Mouse (Mus musculus) left cerebral cortex, adult 2 months (tissue): Measurements from ENCODE around the gene Itgb7. TPM values are rescaled to one million over a fixed set of nuclear protein-coding genes. Genes with fewer than 3 reads are reported as not detected.
A peak's percentile ranks its signal among the peaks of the same experiment; 100 is the strongest.

Experiments
- DNase-seq, 2 experiments: peaks; one replicate each; pipeline ENCODE4 v3.0.0; 2021 to 2022; ENCODE audit warnings: low spot score in 2 of 2, mixed read lengths in 1 of 2; ENCODE audit errors: extremely low spot score in 1 of 2
- H3K27ac ChIP-seq: fragments of 200-600 bp; 2 replicates; pipeline ENCODE4 v1.8.1; 2022
- H3K4me3 ChIP-seq: fragments of 200-600 bp; 2 replicates; pipeline ENCODE4 v1.8.1; 2022
- CTCF ChIP-seq: fragments of 200-600 bp; IDR thresholded peaks from 2 replicates; pipeline ENCODE4 v1.8.1; 2022; ENCODE audit warnings: antibody characterized with exemption, mild to moderate bottlenecking, moderate library complexity
- intact Hi-C: fragments of 180-260 bp; cut with DNase I; formaldehyde crosslinking; loops from one replicate; pipeline ENCODE4 v1.15.1; 2025
- total RNA-seq, 2 experiments: library from RNA; stranded (reverse); gene quantifications; 2 replicates each; pipeline ENCODE4 v1.2.3; 2021

Gene Itgb7
- total RNA-seq, 2 experiments from 2014 or later = 0.86 to 1.3 TPM

GRCm38 (mm10) chr15:102247252-102248130, 15.7 kb upstream of the Itgb7 start:
- intact Hi-C loops = loop anchor here (2.0 kb wide), 1 partner anchor 31 kb away; the partner anchor contains the start of gene Mfsd5
- Histone ChIP-seq H3K4me3 (peak overlapping the region; percentile 65), H3K27ac (peak overlapping the region; percentile 97)
- DNase-seq = peak; percentile 38 to 50
- TF ChIP-seq CTCF = no peak

- peak; percentile 84 to 89 for DNase-seq
- TF ChIP-seq CTCF = no peak
- Histone ChIP-seq H3K4me3 (peak overlapping the region; percentile 65), H3K27ac (peak overlapping the region; percentile 97)
- intact Hi-C loops = loop anchor here (2.0 kb wide), 1 partner anchor 32 kb away; the partner anchor contains the start of gene Mfsd5
Observed at GRCm38 (mm10) chr15:102246866-102247251, 15.1 kb upstream of the Itgb7 start.

- peak overlapping the region; percentile 97 for H3K27ac ChIP-seq
- DNase-seq = peak; percentile 52 to 75
- H3K4me3 ChIP-seq = peak overlapping the region; percentile 65
- intact Hi-C loops = loop anchor here (2.0 kb wide), 1 partner anchor 33 kb away; the partner anchor contains the start of gene Mfsd5
- TF ChIP-seq CTCF = no peak
Observed at GRCm38 (mm10) chr15:102245891-102246741, 14.4 kb upstream of the Itgb7 start.

GRCm38 (mm10) chr15:102245461-102245881, 13.7 kb upstream of the Itgb7 start:
- no peak for TF ChIP-seq CTCF
- intact Hi-C loops = no loop called here
- Histone ChIP-seq H3K4me3 (peak overlapping the region; percentile 65), H3K27ac (peak overlapping the region; percentile 97; the same call in 1 of the 2 replicates)
- DNase-seq = no peak

- intact Hi-C loops = no loop called here
- Histone ChIP-seq H3K4me3 (peak overlapping the region; percentile 65), H3K27ac (peak overlapping the region; percentile 97; the same call in 1 of the 2 replicates)
- no peak for DNase-seq
- no peak for TF ChIP-seq CTCF
Observed at GRCm38 (mm10) chr15:102244306-102245191, 12.8 kb upstream of the Itgb7 start.

GRCm38 (mm10) chr15:102243229-102244190, 11.8 kb upstream of the Itgb7 start:
- intact Hi-C loops = no loop called here
- no peak for TF ChIP-seq CTCF
- no peak for DNase-seq
- peak overlapping the region; percentile 66 for H3K27ac ChIP-seq
- H3K4me3 ChIP-seq = peak overlapping the region; percentile 24

GRCm38 (mm10) chr15:102242404-102243228, 10.9 kb upstream of the Itgb7 start:
- intact Hi-C loops = no loop called here
- Histone ChIP-seq H3K27ac (no peak overlapping the region), H3K4me3 (no peak overlapping the region)
- no peak for TF ChIP-seq CTCF
- no peak for DNase-seq

GRCm38 (mm10) chr15:102240607-102241006, 8.9 kb upstream of the Itgb7 start:
- TF ChIP-seq CTCF = no peak
- H3K27ac ChIP-seq = no peak overlapping the region
- DNase-seq = no peak
- no peak overlapping the region for H3K4me3 ChIP-seq
- intact Hi-C loops = no loop called here

- H3K4me3 ChIP-seq = no peak overlapping the region
- intact Hi-C loops = loop anchor here (1.0 kb wide), 1 partner anchor 75 kb away; no protein-coding TSS in a partner anchor
Observed at GRCm38 (mm10) chr15:102239851-102240250, 8.1 kb upstream of the Itgb7 start.

More at GRCm38 (mm10) chr15:102239851-102240250, 8.1 kb upstream of the Itgb7 start:
- H3K27ac ChIP-seq = no peak overlapping the region
- no peak for DNase-seq
- TF ChIP-seq CTCF = no peak
